Mouse (Mus musculus) MEL-GATA-1-ER (cell line): ENCODE measurements at regions not wholly inside any gene's neighbourhood (a gene's known extent, or its start where the extent isn't known, plus 50 kb on each side); places are given as distances from the start of the nearest gene placed in this dataset.

Experiments used
- DNase-seq: peaks from one replicate; pipeline ENCODE4 v3.0.0-alpha.2; 2012; ENCODE audit warnings: low read depth; ENCODE audit errors: extremely low read depth

DNA sequence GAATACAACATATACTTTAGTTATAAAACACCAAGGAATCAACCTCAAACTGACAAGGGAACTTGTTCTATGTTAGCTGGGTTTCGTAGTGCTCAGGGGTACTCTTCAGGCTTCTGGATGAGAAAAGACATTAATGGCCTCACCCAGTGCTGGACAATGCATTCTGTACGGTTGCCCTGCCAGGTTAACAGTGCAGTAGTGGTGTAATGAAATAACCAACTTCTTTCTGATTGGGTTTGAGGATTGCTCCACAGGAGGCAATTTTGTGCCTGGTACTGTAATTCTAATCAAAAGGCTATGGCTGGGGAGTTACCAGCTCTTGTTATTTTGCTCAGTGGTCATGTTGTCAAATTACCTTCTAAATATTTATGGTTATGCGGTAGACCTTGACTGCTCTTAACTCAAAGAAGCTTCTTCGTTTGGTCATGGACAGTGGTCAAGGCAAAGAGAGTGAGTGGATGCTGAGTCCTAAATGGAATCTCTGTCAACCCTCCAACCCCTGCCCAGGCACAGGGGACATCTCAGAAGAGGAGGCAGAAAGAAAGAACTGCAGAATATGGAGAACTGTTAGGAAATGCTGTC lies 158.8 kb upstream of the B3gat2 start:
- DNase-seq = no peak

DNA sequence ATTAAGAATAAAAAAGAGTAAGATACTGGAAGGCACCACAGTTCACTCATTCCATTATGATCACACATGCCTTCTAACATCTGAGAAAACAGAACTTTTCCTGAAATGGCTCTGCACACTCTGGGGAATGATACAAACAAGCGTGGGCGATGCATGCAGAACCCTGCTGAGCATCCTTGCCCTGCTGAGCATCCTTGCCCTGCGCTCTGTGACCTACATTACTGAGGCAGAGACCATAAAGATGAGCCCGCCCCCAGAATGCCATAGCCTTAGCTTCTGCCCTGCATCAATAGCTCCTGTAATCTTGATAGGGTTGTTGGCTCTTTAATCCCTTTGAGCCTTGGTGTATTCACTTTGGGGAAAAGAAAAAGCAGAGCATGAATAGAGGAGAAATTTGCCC lies 132.2 kb upstream of the B3gat2 start:
- DNase-seq = no peak

DNA sequence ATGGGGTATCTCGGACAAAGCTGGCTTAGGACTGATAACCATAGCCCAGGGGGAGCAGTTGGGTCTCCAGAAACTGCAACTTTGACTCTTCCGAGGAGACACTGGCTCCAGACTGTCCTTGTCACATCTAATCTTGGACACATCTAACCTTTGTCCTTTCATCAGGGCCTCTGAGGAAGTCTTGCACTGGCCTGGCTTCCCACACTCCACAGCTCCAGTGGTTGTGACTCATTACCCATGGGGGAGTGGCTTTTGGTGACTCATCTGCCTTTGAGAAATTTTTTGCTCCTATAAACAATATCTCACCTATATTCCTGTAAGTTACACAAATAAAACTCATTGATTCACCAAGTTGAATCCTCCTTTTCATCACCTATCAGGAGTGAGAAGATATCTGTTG lies 116.5 kb upstream of the B3gat2 start:
- DNase-seq = no peak

DNA sequence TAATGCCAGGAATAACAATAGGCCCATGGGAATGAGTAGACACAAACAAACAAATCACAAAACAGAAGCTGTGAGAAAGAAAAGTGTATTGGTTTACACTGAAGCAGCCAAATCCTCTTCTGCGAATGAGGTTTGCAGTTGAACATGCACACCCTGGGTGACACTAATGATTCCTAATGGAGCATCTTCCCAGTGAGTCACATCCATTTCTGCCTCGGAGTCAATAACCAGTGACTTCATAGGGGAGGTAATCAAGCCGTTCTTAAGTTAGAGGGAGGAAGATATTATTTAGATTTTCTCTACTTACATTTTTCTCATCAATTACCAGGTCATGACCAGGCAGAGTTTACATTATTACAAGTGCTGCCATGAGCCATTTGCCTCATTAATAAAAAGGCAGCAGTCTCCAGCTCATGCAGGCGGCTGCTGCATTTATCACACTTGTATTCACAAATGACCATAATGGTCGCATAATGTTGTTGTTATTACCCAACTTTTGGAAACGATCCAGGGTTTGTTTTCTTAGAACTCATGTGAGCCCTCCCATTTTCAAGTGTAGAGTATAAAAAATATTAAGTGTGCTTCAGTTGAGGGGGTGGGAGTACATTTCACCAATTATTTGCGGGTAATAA lies 112.6 kb upstream of the B3gat2 start:
- DNase-seq = no peak

DNA sequence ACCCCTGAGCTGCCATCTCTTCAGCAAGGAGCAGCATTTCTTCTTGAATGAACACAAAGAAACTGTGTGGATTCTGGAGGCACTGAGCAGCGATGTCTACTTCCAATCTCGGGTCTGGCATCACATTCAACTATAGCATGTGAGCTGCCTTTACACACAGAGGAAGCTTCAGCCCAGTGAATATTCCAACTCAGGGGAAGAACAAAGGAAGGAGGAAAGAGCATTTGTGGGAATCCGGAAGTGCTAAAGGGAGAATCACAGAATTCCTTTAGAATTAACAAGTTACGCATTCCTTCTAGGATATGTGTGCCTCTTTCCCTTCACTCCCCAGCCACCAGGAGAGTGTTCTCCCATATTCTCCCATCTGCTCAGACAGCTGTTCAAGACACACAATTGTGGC lies 111.7 kb upstream of the B3gat2 start:
- DNase-seq = no peak

DNA sequence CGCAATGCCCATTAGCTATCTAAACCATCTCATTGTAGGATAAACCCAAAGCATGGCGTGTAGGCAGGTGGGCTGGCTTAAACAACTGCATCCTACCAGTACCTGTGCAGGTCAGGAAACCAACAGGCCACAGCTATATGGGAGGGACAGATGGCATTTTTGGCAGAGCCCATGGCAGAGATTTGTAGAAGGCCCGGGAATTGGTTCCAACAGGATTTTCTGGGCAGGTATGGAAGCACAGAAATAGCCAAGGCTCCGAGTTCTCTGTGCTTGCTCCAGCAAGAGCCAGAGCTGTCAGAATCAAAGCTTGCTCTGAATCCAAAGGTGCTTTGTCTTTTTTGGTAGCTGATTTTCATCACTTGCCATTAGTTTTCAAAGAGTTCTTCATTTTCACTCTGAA lies 107.9 kb upstream of the B3gat2 start:
- DNase-seq = no peak

DNA sequence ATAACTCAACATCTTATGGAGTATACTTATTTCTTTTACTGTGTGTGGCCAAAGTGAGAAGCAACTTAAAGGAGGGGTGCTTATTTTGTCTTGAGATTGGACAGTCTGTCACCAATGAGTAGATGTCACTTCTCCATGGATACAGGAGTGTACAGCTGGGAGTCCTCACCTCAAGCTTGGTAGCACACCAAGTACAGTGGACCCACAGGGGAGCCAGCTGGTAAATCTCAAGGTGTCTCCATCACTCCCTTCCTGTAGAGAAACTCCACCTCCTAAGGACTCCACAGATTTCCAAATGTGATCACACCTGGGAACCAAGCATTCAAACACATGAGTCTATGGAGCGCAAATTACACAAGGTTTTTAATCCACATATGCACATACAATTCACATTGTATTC lies 105.8 kb upstream of the B3gat2 start:
- no peak for DNase-seq

DNA sequence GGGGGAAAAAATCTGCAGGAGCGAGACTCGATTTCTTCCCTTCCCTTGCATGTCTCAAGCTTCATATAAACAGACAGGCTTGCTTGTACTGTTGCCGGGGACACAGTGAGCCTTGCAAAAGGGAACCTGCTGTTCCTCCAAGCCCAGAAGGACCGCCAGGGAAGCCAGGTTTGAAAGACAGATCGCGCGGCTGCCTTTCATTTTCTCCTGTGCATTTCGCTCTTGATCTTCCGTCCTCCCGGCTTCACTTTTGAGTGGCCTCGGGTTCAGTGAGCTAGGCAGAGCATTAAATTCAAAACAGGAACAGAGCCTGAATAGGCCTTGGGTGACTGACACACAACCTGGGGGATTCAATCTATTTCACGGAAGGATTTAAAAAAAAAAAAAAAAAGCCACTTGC lies 105.3 kb upstream of the B3gat2 start:
- DNase-seq = no peak

DNA sequence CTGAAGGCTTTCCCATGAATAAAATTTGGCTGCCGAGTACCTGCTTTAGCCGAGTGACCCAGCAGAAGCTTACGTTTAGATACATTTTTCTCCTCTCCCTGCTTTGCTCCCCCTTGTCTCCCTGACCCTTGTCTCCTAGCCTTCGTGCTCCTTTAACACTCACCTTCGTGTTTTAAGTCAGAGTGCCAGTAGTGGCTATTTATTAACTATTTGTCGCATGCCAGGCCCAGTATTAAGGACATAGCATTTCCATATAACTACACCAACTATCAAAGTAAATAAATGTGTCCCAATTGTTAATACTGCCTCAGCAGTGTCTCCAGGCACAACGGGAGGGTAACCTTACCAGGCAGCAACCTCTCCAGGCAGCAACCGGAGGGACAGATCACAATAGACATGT lies 104.8 kb upstream of the B3gat2 start:
- no peak for DNase-seq

DNA sequence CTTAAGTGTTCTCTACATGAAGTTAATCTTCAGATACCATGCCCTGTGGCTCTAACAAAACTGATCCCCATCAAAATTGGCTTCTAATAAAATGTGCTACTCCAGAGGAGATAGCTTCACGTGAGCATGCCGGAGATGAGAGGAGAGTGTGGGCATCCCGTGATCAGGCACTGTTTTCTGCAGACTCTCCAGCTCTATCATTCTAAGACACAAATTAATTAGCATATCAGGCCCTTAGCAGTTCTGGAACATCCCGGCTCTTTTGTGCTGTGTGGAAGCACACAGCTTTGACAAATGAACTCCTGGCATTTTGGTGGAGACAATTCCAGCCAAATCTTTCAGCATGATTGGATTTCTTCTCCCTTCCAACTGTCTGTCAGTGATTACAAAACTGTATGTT lies 91.0 kb upstream of the B3gat2 start:
- DNase-seq = no peak

DNA sequence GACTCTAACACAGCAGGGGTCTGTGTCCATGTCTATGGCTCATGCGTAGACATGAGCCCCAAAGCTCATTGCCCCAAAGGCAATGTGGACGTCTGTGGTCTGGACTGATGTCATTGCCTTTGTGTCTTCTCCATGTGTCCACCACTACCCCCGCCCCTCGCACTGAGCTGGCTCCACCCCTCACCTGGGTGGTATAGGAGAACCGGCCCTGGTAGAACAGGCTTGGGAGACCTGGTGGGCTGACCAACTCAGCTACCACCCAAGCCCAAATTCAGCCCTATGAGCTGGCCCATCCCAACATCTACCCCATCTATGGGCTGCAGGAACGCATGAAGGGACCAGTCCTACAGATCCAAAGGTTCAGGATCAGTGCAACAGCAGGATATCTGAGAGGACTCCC lies 87.2 kb upstream of the B3gat2 start:
- DNase-seq = no peak

DNA sequence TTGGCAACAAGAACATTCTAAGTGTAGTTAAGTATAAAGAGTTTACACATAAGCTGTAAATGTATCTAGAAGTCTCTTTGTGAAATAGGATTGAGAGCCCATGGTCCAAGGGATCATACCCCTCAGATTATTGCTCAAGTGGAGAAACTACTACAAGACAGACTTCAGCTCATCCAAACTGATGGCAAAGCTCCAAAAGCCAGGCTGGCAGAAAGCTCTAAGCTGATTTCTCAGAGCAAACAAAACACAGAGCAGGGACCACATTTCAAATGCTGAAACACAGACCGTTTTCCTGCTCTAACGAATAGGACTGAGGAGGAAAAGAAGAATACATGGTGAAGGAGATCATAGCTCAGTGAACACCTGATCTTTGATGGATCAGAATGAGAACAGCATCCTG lies 85.3 kb upstream of the B3gat2 start:
- DNase-seq = no peak

DNA sequence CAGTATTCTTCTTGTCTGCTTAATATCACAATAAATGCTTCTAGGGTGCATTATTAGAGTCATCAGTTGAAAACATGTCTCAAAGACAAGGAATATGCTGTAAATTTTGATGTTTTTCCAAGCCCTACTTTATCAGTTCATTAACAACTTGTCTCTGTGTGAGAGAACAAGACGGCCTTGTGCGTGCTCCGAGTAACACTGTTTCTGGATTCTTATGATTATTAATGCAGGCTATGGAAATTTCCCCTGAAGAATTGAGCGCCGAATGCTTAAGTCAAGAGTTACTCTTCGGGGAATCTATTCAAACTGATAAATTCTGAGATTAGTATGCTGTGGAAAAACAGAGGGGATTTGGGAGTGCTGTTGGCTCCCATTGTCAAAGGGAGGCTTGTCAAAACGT lies 72.2 kb upstream of the B3gat2 start:
- no peak for DNase-seq

DNA sequence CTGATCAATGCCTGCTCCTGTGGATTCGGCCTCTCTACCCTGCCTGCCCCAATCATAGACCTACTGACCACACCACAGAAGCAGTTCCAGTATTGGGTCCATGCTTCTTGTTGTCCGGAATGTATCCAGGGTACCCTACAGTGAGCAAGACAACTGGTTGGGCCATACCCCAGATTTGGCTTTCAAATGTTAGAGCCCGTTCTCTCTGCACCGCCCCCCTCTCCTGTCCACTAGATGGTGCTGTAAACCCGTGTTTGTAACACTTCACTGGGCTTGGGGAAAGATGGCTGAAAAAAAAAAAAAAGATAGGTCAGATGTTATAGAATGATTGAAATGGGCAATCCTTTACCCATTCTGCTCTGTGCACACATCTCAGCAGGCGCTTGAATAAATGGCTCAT lies 56.1 kb upstream of the B3gat2 start:
- no peak for DNase-seq

DNA sequence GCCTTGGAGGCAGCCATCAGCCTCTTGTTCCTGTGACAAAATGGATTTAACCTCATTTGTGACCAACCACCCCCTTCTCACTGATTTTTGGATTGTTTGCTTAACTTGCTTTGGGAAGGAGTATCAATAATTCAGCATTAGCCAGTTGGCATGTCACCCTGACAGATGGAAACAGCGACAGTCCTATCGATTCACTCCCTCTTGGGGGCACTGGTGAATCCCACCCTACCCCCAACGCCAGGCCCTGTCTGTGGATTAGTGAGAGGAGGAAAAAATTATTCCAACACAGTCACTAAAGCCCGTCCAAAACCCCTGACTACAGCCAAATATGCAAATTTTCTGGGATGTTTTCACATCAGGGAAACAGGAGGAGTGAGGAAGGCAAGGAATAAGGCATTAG lies 55.1 kb upstream of the B3gat2 start:
- no peak for DNase-seq
